Mouse (Mus musculus) right cerebral cortex, adult 2 months (tissue): ENCODE data around the gene Col5a1.

ENCODE experiments used
- DNase-seq, 2 experiments: peaks; one replicate each; pipeline ENCODE4 v3.0.0; 2021 to 2022; ENCODE audit warnings: low spot score in 2 of 2

Gene Col5a1

GRCm38 (mm10) chr2:28089095-28089494, 202.9 kb downstream of the Col5a1 start:
- DNase-seq, result no peak
